ENCODE assay signal across 27 mouse cellular contexts in the genomic region with DNA sequence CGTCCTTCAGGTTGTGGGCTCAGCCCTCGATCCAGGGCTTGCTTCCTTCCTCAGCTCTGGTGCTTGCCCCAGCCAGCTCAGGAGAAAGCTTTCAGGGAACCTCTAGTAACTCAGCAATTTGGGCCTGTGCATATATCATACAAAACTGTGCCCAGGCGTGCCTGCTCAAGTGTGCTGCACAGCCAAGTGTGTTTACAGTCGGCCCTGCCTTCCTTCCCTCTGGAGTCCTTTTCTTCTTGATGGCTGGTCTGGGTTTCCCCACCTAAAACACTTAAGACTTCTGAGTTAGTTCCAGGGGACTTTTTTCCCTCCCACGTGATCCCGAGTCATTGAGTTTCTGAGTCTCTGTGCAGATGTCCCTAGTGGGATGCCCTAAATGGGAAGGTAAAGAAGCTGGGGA. TPM values are rescaled to one million over a fixed set of nuclear protein-coding genes. Genes with fewer than 3 reads are reported as not detected.
DNase-seq lines count a peak whose midpoint lies in the region; ATAC-seq and TF ChIP-seq lines count a peak whose summit lies in the region.
"Had no signal": no experiment of that assay in that cellular context is flagged by ENCODE, and none has a peak within 500 bp of the region (broad histone marks: within the 10 kb centered on the region; RNA-seq: fewer than 3 reads in every experiment).

No protein-coding gene starts in this region.

- H3K9ac ChIP-seq in lung, postnatal 0 days (replicated peaks; ENCODE audit: low read depth) = no peak overlapping the region
- no peak overlapping the region for H3K9ac ChIP-seq in CH12.LX (ENCODE audit: insufficient read depth, low read depth)
- H3K9ac ChIP-seq in stomach, embryonic 15.5 days = no peak overlapping the region
- H3K9ac ChIP-seq in midbrain, embryonic 15.5 days = no peak overlapping the region
- H3K9ac ChIP-seq: embryonic facial prominence, embryonic 15.5 days; forebrain, postnatal 0 days; heart, embryonic 13.5 days; hindbrain, embryonic 14.5 days had no signal

- TF ChIP-seq POLR2A in CH12.LX (IDR thresholded peaks at IDR 0.05; ENCODE audit: low read depth, low read length) = no peak

- H3K4me1 ChIP-seq in lung, postnatal 0 days (ENCODE audit: insufficient read depth, low read depth, low read length) = no peaks in the 10 kb centered on the region
- peaks cover 10 to 36% of the 10 kb centered on the region in 2 experiments; a peak in 3 of 4 replicates for H3K4me1 ChIP-seq in CH12.LX (ENCODE audit: control insufficient read depth in 1 of 2, insufficient read depth in 2 of 2)
- H3K4me1 ChIP-seq in stomach, embryonic 15.5 days = peaks cover 6% of the 10 kb centered on the region; the same call in 1 of the 2 replicates
- H3K4me1 ChIP-seq in midbrain, embryonic 15.5 days = 0 out of 2 replicates have a peak, but pooled peaks cover 3% of the 10 kb centered on the region

- no peak for TF ChIP-seq EP300 in lung, postnatal 0 days (IDR thresholded peaks at IDR 0.05)
- no peak for TF ChIP-seq EP300 in CH12.LX (IDR thresholded peaks at IDR 0.05; ENCODE audit: low read length)

- in situ Hi-C loops in CH12.LX (cut with MboI; ENCODE audit: low pct_ligation_motif_present, low pct_unique_long_range_greater_than_20kb, low sequenced_read_pairs) = loop anchor here (5.0 kb wide), 4 partner anchors 35 to 405 kb away; no protein-coding TSS in a partner anchor

- dilution Hi-C loops in CH12.LX (cut with MboI; ENCODE audit: extremely low pct_ligation_motif_present, extremely low pct_unique_long_range_greater_than_20kb, low sequenced_read_pairs) = no loop called here

- H3K27me3 ChIP-seq in lung, postnatal 0 days (replicated peaks; ENCODE audit: insufficient read depth, low read length) = no peaks in the 10 kb centered on the region
- no peaks in the 10 kb centered on the region for H3K27me3 ChIP-seq in CH12.LX (replicated peaks)
- H3K27me3 ChIP-seq in stomach, embryonic 15.5 days (replicated peaks) = no peaks in the 10 kb centered on the region
- no peaks in the 10 kb centered on the region for H3K27me3 ChIP-seq in midbrain, embryonic 15.5 days (replicated peaks)
- H3K27me3 ChIP-seq: embryonic facial prominence, embryonic 15.5 days; heart, embryonic 13.5 days had no signal

- WGBS in lung, postnatal 0 days = 45% methylated on average over 6 of the region's 6 CpGs
- WGBS in stomach, embryonic 15.5 days = 76% methylated on average over 6 of the region's 6 CpGs
- 91% methylated on average over 6 of the region's 6 CpGs for WGBS in midbrain, embryonic 15.5 days

- peak; percentile 65 for ATAC-seq in lung, postnatal 0 days
- ATAC-seq in stomach, embryonic 15.5 days (ENCODE audit: insufficient read depth, low FRiP score, low read depth) = no peak
- no peak for ATAC-seq in midbrain, embryonic 15.5 days (replicated peaks)
- ATAC-seq: activated CD4-positive, CD25-positive, alpha-beta regulatory T cell, adult 4 months; CD4-positive, CD25-positive, alpha-beta regulatory T cell, adult 4 months; forebrain, embryonic 14.5 days; forebrain, postnatal 0 days; hindbrain, postnatal 0 days had no signal

- peak; percentile 63 for DNase-seq in lung, postnatal 0 days (ENCODE audit: low spot score)
- DNase-seq in lung, postnatal 10 days = no peak
- peak; percentile 41 for DNase-seq in CH12.LX (ENCODE audit: extremely low read depth)
- no peak for DNase-seq in frontal cortex, postnatal 36 days (ENCODE audit: low spot score in 2 of 2)
- DNase-seq: adrenal gland, adult 8-10 months; adrenal gland, postnatal 25 days; cerebellum, adult 11-12 months; cerebellum, adult 8-10 months; cerebellum, postnatal 10 days; cerebellum, postnatal 36 days; embryo, embryonic 11 days; forebrain, postnatal 0 days; gastrocnemius, postnatal 10 days; gastrocnemius, postnatal 36 days; heart, adult 2 months; heart, postnatal 14 days; heart, postnatal 4 days had no signal

- H3K9me3 ChIP-seq in lung, postnatal 0 days (ENCODE audit: low read length) = no peaks in the 10 kb centered on the region
- no peaks in the 10 kb centered on the region for H3K9me3 ChIP-seq in CH12.LX (replicated peaks; ENCODE audit: low read length)
- H3K9me3 ChIP-seq in stomach, embryonic 15.5 days = no peaks in the 10 kb centered on the region
- H3K9me3 ChIP-seq in midbrain, embryonic 15.5 days = no peaks in the 10 kb centered on the region
- H3K9me3 ChIP-seq: embryonic facial prominence, embryonic 15.5 days; heart, embryonic 10.5 days; heart, embryonic 13.5 days had no signal

- H3K4me2 ChIP-seq in lung, postnatal 0 days (replicated peaks; ENCODE audit: low read depth, low read length) = no peak overlapping the region
- H3K4me2 ChIP-seq in CH12.LX (ENCODE audit: insufficient read depth, low read depth, poor library complexity, severe bottlenecking) = no peak overlapping the region
- H3K4me2 ChIP-seq in stomach, embryonic 15.5 days = no peak overlapping the region
- H3K4me2 ChIP-seq in midbrain, embryonic 15.5 days = no peak overlapping the region
- H3K4me2 ChIP-seq: embryonic facial prominence, embryonic 15.5 days; heart, embryonic 13.5 days; hindbrain, embryonic 14.5 days had no signal

- H3K79me2 ChIP-seq in CH12.LX (replicated peaks; ENCODE audit: control insufficient read depth, extremely low read depth, insufficient read depth, poor library complexity, severe bottlenecking) = no peaks in the 10 kb centered on the region

- H3K27ac ChIP-seq in lung, postnatal 0 days (ENCODE audit: low read length) = 0 out of 2 replicates have a peak overlapping the region, but pooled peaks have one; percentile 26
- H3K27ac ChIP-seq in CH12.LX (ENCODE audit: insufficient read depth, low read depth) = peak overlapping the region; percentile 58
- peak overlapping the region; percentile 59 for H3K27ac ChIP-seq in stomach, embryonic 15.5 days
- no peak overlapping the region for H3K27ac ChIP-seq in midbrain, embryonic 15.5 days
- H3K27ac ChIP-seq: embryonic facial prominence, embryonic 15.5 days; heart, adult 2 months; heart, embryonic 10.5 days; heart, embryonic 13.5 days; hindbrain, embryonic 14.5 days; hindbrain, postnatal 0 days had no signal

- H3K36me3 ChIP-seq in lung, postnatal 0 days (ENCODE audit: insufficient read depth, low read length) = no peaks in the 10 kb centered on the region
- no peaks in the 10 kb centered on the region for H3K36me3 ChIP-seq in CH12.LX (replicated peaks in 1 of 2; ENCODE audit: control insufficient read depth in 1 of 2, insufficient read depth in 1 of 2, low read length in 1 of 2)
- H3K36me3 ChIP-seq in stomach, embryonic 15.5 days = peaks cover 7% of the 10 kb centered on the region; the same call in 1 of the 2 replicates
- peaks cover 12% of the 10 kb centered on the region; the same call in 1 of the 2 replicates for H3K36me3 ChIP-seq in midbrain, embryonic 15.5 days (replicated peaks)

- H3K4me3 ChIP-seq in lung, postnatal 0 days (ENCODE audit: low read depth, low read length) = no peak overlapping the region
- no peak overlapping the region for H3K4me3 ChIP-seq in CH12.LX (replicated peaks in 1 of 3; ENCODE audit: low read depth in 2 of 3, low read length in 2 of 3, poor library complexity in 1 of 3)
- no peak overlapping the region for H3K4me3 ChIP-seq in stomach, embryonic 15.5 days (replicated peaks)
- no peak overlapping the region for H3K4me3 ChIP-seq in midbrain, embryonic 15.5 days
- H3K4me3 ChIP-seq: embryonic facial prominence, embryonic 15.5 days; heart, adult 2 months; heart, embryonic 10.5 days; heart, embryonic 13.5 days had no signal

- TF ChIP-seq CTCF in lung, postnatal 0 days (IDR thresholded peaks at IDR 0.05) = no peak
- no peak for TF ChIP-seq CTCF in CH12.LX (conservative IDR thresholded peaks at IDR 0.05 in 1 of 2, IDR thresholded peaks at IDR 0.05 in 1 of 2; ENCODE audit: low read depth in 2 of 2, low read length in 2 of 2)

- TF ChIP-seq RAD21 in CH12.LX (IDR thresholded peaks at IDR 0.05; ENCODE audit: low read depth, low read length) = no peak

TF ChIP-seq in CH12.LX, 34 proteins besides CTCF, POLR2A, EP300 and RAD21:
- TF ChIP-seq MAX (IDR thresholded peaks at IDR 0.05; ENCODE audit: low read length) (peak; percentile 24; the same call in 1 of the 2 replicates), USF1 (IDR thresholded peaks at IDR 0.05; ENCODE audit: low read depth, low read length) (peak; percentile 37; the same call in 1 of the 2 replicates), USF2 (conservative IDR thresholded peaks at IDR 0.05; ENCODE audit: low read depth, low read length) (peak; percentile 23; the same call in 1 of the 2 replicates), ZNF384 (IDR thresholded peaks at IDR 0.05; ENCODE audit: low read depth, low read length) (no peak), CHD1 (IDR thresholded peaks at IDR 0.05; ENCODE audit: low read depth, low read length) (no peak)

RNA-seq across cellular contexts. Expression of a gene that starts 29.5 kb away (rescaled TPM):
- 38.4 and 40.1 TPM in 2 replicates for polyA plus RNA-seq in lung, postnatal 0 days (2015; fragmentation: Nextera tagmentation; extraction: Ambion mirVana)
- total RNA-seq in CH12.LX (2012; rRNA removed) = 5.7 and 5.9 TPM in 2 replicates
- total RNA-seq in CH12.LX (2014; rRNA removed) = 4.3 and 4.5 TPM in 2 replicates
- 5.7 and 8.4 TPM in 2 replicates for polyA plus RNA-seq in CH12.LX (2012; ENCODE audit: insufficient read length, low read depth)
- polyA plus RNA-seq in stomach, embryonic 15.5 days (2015; fragmentation: Nextera tagmentation; extraction: Ambion mirVana) = 47.5 and 47.9 TPM in 2 replicates
- 99.5 and 106 TPM in 2 replicates for polyA plus RNA-seq in midbrain, embryonic 15.5 days (2015; fragmentation: Nextera tagmentation; extraction: Ambion mirVana)

RNA-seq across cellular contexts. Expression of a gene that starts 38.7 kb away (rescaled TPM):
- 43.6 and 48.7 TPM in 2 replicates for polyA plus RNA-seq in lung, postnatal 0 days (2015; fragmentation: Nextera tagmentation; extraction: Ambion mirVana)
- total RNA-seq in CH12.LX (2012; rRNA removed) (51.4 and 53.1 TPM in 2 replicates), CH12.LX (2014; rRNA removed) (26.4 and 27.7 TPM in 2 replicates)
- polyA plus RNA-seq in CH12.LX (2012; ENCODE audit: insufficient read length, low read depth) = 35.2 and 36.9 TPM in 2 replicates
- 47.0 and 48.4 TPM in 2 replicates for polyA plus RNA-seq in stomach, embryonic 15.5 days (2015; fragmentation: Nextera tagmentation; extraction: Ambion mirVana)
- polyA plus RNA-seq in midbrain, embryonic 15.5 days (2015; fragmentation: Nextera tagmentation; extraction: Ambion mirVana) = 163 and 164 TPM in 2 replicates

Comparison
In these comparisons a context has a peak if more than half of its experiments do, and no peak if none do; other contexts are left out.
1. DNase-seq: peak in lung, postnatal 0 days (single experiment) and CH12.LX (single experiment); none in lung, postnatal 10 days (single experiment) and frontal cortex, postnatal 36 days (0 of 2).